Mouse (Mus musculus): ENCODE results near the gene Txnrd1.

Txnrd1 gene

GRCm38 (mm10) chr10:82866356-82866755, 32.6 kb downstream of the Txnrd1 start, which contains the start of gene Eid3:
Eid3 (plus strand) TSS chr10:82866626.
- DNase-seq (ENCODE audit: low read depth, low spot score), result no peak

- DNase-seq (ENCODE audit: low read depth, low spot score), result no peak
Observed at GRCm38 (mm10) chr10:82866832-82867231, 33.1 kb downstream of the Txnrd1 start.

- no peak for DNase-seq (ENCODE audit: low read depth, low spot score)
Observed at GRCm38 (mm10) chr10:82868418-82869086, 34.8 kb downstream of the Txnrd1 start.

DNA sequence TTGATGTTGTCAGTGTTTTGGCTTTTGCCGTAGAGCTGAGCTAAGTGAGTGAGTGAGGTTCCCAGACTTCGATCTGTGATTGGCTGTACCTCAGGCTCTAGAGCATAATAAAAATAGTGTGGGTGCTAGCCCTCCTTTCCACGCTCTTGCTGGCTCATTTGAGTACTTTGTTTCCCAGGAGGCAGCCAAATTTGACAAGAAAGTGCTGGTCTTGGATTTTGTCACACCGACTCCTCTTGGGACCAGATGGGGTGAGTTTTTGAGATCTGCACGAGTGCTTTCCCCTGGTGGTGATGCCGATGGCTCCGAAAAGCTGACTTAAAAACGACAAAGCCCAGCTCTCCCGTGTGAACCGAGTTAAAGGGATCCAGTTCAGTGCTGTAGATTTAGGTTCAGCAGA, 41.7 kb downstream of the Txnrd1 start:
- DNase-seq (ENCODE audit: low read depth, low spot score), result no peak

GRCm38 (mm10) chr10:82876076-82876796, 42.5 kb downstream of the Txnrd1 start:
- no peak for DNase-seq (ENCODE audit: low read depth, low spot score)

GRCm38 (mm10) chr10:82887354-82887753, 53.6 kb downstream of the Txnrd1 start:
- no peak for DNase-seq (ENCODE audit: low read depth, low spot score)

DNA sequence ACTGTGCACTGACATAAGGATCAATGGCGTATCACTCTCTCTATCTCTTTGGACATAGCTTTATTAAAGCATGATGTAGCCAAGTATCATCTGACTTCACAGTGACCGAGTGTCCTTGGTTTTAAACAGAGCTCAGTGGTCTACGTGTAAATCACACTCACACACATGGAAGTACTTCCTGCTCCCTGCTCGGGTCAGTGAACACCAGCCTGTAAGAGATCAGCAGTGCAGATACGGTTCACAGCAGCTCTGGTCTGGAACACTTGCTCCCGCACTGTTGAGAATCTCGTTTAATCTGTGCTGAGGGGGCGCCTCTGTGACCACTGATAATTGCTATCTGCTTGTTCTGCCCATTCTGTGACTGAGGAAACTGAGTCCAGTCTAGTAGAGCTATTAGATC, 54.8 kb downstream of the Txnrd1 start:
- DNase-seq (ENCODE audit: low read depth, low spot score), result no peak

- no peak for DNase-seq (ENCODE audit: low read depth, low spot score)
Observed at GRCm38 (mm10) chr10:82889447-82889973, 55.8 kb downstream of the Txnrd1 start.

GRCm38 (mm10) chr10:82890936-82891335, 57.2 kb downstream of the Txnrd1 start:
- DNase-seq (ENCODE audit: low read depth, low spot score), result no peak

DNA sequence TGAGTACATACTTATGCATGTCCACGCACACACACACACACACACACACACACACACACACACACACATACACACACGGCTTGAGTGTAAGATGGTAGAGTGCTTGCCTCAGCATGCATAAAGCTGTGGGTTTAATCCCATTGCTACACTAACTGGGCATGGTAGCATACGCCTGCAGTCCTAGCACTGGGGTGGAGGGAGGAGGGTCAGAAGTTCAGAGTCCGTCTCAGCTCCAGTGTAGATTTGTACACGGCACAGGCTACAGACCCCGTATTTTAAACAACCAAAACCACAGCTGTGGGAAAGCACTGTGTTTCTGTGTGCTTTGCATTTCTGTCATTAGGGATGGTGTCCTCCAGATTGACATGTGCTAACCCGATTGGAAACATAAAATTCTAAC, 57.7 kb downstream of the Txnrd1 start:
- no peak for DNase-seq (ENCODE audit: low read depth, low spot score)

DNA sequence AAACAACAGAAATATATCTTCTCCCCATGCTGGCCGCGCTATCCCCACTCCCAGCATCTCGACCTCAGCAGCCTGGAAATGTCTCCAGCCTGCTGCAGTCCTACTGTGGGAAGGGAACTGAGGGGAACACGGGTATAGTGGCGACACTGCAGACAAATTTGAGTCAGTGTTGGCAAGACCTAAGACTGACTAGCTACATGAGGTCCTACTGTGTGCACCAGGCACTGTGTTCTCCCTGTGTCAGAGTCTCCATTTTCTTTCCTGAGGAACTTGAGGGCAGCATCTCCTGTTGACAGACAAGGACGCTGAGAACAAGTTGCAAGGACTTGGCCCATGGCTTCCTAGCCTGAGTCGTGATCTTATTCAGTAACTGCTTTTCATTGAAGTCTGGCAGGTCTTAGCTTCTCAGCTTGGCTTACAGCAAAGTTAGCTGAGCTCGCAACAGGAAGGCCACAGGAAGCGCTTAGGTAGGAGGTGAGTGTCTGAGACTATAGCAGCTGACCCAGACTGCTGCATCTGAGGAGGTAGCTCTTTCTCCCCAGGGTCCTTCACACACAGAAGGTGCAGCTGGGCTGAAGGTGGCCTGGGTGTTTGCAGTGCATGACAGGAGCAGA, 58.8 kb downstream of the Txnrd1 start:
- DNase-seq (ENCODE audit: low read depth, low spot score), result no peak

DNA sequence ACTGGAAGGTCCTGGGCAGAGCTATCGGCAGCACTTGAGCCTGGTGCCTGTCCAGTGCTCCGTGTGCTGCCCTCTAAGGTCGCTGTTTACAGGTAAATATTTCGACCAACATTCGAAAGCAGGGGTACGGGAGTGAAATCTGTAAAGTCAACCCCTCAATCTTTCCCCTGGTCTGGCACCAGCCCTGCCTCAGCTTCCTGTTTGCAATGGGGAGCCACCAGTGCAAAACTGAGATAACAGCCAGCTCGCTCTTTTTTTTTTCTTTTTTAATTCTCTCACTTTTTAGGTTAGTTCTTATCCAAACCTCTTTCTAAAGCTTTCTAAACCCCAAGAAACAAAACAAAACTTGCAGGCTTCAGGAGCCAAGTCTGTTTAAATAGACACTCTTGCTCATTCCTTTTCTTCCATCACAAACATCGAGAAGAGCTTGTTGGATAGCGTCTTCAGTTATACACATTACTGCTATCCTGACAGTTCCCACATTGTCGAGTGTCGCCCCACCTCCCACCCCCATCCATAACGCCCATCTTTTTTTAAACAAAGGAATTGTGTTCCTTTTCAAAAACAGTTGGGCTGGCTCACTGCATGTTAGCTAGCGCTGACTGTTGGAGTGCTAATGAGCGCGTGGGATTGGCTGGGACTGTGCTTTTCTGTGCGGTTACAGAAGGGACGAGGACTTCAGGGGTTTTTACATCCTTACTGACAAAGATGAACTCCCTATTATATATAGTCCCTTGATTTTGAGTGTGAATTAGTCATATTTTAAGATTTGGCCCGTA, 60.3 kb downstream of the Txnrd1 start:
- no peak for DNase-seq (ENCODE audit: low read depth, low spot score)

DNA sequence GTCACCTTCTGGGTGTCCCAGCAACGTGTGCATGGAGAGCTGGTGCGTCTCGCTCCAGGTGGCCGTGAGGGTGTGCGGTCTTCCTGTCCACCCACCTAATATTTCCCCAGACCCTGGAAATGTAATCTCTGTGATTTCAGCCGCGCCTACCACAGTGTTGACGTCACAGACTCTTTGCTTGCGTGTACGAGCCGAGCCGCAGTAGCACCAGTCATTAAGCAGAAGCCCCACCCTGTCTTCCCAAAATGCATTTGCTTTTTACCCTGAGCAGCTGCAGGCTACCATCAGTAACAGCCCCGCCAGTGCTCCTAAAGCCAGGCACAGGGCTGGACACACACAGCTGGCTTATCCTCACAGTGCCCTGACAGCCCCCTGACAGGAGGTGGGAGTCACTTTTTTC, 64.2 kb downstream of the Txnrd1 start:
- DNase-seq (ENCODE audit: low read depth, low spot score), result no peak

GRCm38 (mm10) chr10:82898893-82899292, 65.1 kb downstream of the Txnrd1 start:
- DNase-seq (ENCODE audit: low read depth, low spot score), result no peak

DNA sequence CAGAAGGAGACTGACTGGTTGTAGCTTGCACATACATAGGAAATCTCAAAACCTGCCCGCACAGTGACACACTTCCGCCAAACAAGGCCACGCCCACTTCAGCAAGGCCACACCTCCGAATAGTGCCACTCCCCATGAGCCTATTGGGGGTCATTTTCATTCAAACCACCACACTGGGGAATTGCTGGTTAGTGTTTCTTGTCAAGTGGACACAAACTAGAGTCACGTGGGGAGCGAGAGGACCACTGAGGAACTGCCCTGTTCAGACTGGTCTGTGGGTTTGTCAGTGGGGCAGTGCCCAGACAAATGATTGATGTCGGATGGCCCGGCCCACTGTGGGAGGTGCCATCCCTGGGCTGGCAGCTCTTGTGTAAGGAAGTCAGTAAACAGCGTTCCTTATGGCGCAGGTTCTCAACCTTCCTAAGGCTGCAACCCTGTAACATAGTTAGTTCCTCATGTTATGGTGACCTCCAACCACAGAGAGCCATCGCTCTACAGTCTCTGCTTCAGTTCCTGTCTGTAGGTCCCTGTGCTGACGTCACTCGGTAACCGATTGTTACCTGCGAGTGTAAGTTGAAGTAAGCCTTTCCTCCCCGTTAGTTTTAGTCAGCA, 66.2 kb downstream of the Txnrd1 start:
- no peak for DNase-seq (ENCODE audit: low read depth, low spot score)

DNA sequence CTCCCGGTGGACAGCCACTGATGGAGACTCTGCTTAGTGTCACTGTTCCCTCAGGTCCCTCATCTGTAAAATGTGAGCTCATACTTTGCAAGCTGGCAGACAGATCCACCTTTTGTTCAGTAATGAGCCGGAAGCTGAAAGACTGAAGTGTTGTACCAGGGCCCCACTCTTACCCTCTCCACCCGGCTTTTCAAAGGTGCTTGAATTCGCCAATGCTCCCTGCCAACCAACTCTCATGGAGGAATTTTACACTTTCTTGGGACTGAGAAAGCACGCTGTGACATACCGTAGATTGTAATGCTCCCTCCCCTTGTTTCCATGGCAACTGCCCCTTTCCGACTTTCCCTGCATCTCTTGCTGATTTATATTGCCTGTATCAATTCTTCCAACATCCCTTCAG, 66.8 kb downstream of the Txnrd1 start:
- DNase-seq (ENCODE audit: low read depth, low spot score), result no peak

DNA sequence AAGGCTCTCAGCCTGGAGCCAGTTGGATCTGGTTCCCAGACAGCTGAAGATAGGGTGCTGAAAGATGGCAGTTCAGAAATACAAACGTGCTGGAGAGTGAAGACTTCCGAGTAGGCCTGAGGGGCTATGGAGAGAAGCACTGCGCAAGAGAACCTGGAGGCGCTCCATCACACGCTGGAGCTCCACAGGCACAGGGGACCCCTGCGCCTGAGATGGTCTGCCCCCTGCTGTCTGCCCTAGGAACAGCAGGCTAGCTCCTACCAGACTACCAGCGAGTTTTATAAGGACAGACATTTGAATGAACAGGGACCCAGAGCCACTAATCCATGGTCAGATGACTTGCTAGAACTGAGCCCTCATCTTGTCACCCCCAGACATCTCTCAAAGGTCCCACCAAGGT, 67.7 kb downstream of the Txnrd1 start:
- peak; percentile 54 for DNase-seq (ENCODE audit: low read depth, low spot score)

DNA sequence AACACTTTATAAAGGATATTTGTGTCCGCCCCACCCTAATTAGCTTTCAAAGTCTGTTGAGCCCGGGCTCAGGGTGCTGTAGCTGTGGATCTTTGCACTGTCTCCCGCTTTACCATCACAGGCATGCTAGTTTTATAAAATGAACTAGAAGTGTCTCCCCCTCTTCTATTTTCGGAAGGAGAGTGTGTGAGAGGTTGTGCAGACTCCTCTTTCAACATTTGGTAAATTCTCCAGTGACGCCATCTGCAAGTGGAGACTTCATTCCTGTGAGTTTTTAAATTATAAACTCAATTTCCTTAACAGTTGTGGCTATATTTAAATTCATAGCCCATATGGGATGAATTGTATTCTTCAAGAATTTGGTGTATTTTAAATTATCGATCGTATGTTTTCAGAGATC, 74.8 kb downstream of the Txnrd1 start:
- DNase-seq (ENCODE audit: low read depth, low spot score), result no peak

- DNase-seq (ENCODE audit: low read depth, low spot score), result peak; percentile 59
Observed at GRCm38 (mm10) chr10:82909382-82909781, 75.6 kb downstream of the Txnrd1 start.

GRCm38 (mm10) chr10:82910198-82910597, 76.4 kb downstream of the Txnrd1 start:
- no peak for DNase-seq (ENCODE audit: low read depth, low spot score)

- DNase-seq (ENCODE audit: low read depth, low spot score), result no peak
Observed at GRCm38 (mm10) chr10:82913238-82913637, 79.5 kb downstream of the Txnrd1 start.

Data from embryo, embryonic 11.5 days (tissue).